In genomic region chr9:13455231-13455630, GRCm38 (mm10) we compare ENCODE assay signal across 17 mouse cellular contexts. TPM values are rescaled to one million over a fixed set of nuclear protein-coding genes. Genes with fewer than 3 reads are reported as not detected.
A peak's percentile ranks its signal among the peaks of the same experiment; 100 is the strongest.
DNase-seq lines count a peak whose midpoint lies in the region; ATAC-seq and TF ChIP-seq lines count a peak whose summit lies in the region.
"Had no signal": no experiment of that assay in that cellular context is flagged by ENCODE, and none has a peak within 500 bp of the region (broad histone marks: within the 10 kb centered on the region; RNA-seq: fewer than 3 reads in every experiment).

No protein-coding gene starts in this region.

- DNase-seq in heart, adult 2 months = no peak
- no peak for DNase-seq in limb, embryonic 10.5 days (ENCODE audit: low spot score)
- peak; percentile 45 for DNase-seq in NIH3T3 (ENCODE audit: low read depth)
- no peak for DNase-seq in embryonic facial prominence, embryonic 14.5 days (ENCODE audit: low spot score)
- DNase-seq in embryo, embryonic 10.5 days (ENCODE audit: low spot score) = no peak
- DNase-seq in adrenal gland, adult 2 months = no peak
- DNase-seq: cerebellum, adult 11-12 months; gastrocnemius, adult 2 months; layer of hippocampus, postnatal 36 days; lung, postnatal 14 days; right cerebral cortex, postnatal 4 days; thymus, postnatal 36 days had no signal

- H3K4me1 ChIP-seq in heart, embryonic 14.5 days (ENCODE audit: control insufficient read depth in 2 of 2, insufficient read depth in 2 of 2, low read length in 2 of 2) = peaks cover 3 to 20% of the 10 kb centered on the region in 2 experiments
- H3K4me1 ChIP-seq in heart, adult 2 months (ENCODE audit: control insufficient read depth, insufficient read depth, low read length) = peaks cover 9% of the 10 kb centered on the region
- peaks cover 25% of the 10 kb centered on the region for H3K4me1 ChIP-seq in limb, embryonic 12.5 days (replicated peaks)
- H3K4me1 ChIP-seq in limb, embryonic 10.5 days = peaks cover 6% of the 10 kb centered on the region; the same call in 1 of the 2 replicates
- H3K4me1 ChIP-seq in embryonic facial prominence, embryonic 14.5 days (ENCODE audit: control insufficient read depth, insufficient read depth, low read length) = peaks cover 20% of the 10 kb centered on the region

- H3K27ac ChIP-seq in heart, embryonic 14.5 days (replicated peaks in 1 of 2; ENCODE audit: control insufficient read depth in 1 of 2, insufficient read depth in 1 of 2, low read depth in 2 of 2, low read length in 2 of 2) = peak overlapping the region; percentile 17 to 69; a peak in 3 of 4 replicates
- no peak overlapping the region for H3K27ac ChIP-seq in heart, adult 2 months
- H3K27ac ChIP-seq in limb, embryonic 12.5 days = peak overlapping the region; percentile 68
- no peak overlapping the region for H3K27ac ChIP-seq in limb, embryonic 10.5 days
- peak overlapping the region; percentile 58; the same call in 1 of the 2 replicates for H3K27ac ChIP-seq in embryonic facial prominence, embryonic 14.5 days (replicated peaks; ENCODE audit: low read depth, low read length)

- H3K36me3 ChIP-seq in heart, embryonic 14.5 days (ENCODE audit: control insufficient read depth, insufficient read depth, low read length) = no peaks in the 10 kb centered on the region
- H3K36me3 ChIP-seq in heart, adult 2 months (ENCODE audit: control insufficient read depth, insufficient read depth, low read length) = no peaks in the 10 kb centered on the region; the same call in 1 of the 2 replicates
- no peaks in the 10 kb centered on the region for H3K36me3 ChIP-seq in limb, embryonic 12.5 days
- H3K36me3 ChIP-seq in limb, embryonic 10.5 days = no peaks in the 10 kb centered on the region
- H3K36me3 ChIP-seq in embryonic facial prominence, embryonic 14.5 days (ENCODE audit: control insufficient read depth, insufficient read depth, low read length) = no peaks in the 10 kb centered on the region
- H3K36me3 ChIP-seq: limb, embryonic 15.5 days had no signal

- TF ChIP-seq CTCF in heart, adult 2 months (IDR thresholded peaks at IDR 0.05) = no peak

- intact Hi-C loops in heart, adult 2 months (cut with DNase I) = loop anchor here (5.0 kb wide), 1 partner anchor 42 kb away; no protein-coding TSS in a partner anchor

- no peak overlapping the region for H3K4me2 ChIP-seq in heart, embryonic 14.5 days (ENCODE audit: low read length)
- H3K4me2 ChIP-seq in limb, embryonic 12.5 days = peak overlapping the region; percentile 4; the same call in 1 of the 2 replicates
- H3K4me2 ChIP-seq in embryonic facial prominence, embryonic 14.5 days (ENCODE audit: low read depth, low read length) = no peak overlapping the region
- H3K4me2 ChIP-seq: limb, embryonic 15.5 days had no signal

- no peaks in the 10 kb centered on the region for H3K9me3 ChIP-seq in heart, embryonic 14.5 days (ENCODE audit: control insufficient read depth, low read length)
- no peaks in the 10 kb centered on the region for H3K9me3 ChIP-seq in limb, embryonic 12.5 days
- no peaks in the 10 kb centered on the region for H3K9me3 ChIP-seq in limb, embryonic 10.5 days (replicated peaks)
- no peaks in the 10 kb centered on the region for H3K9me3 ChIP-seq in embryonic facial prominence, embryonic 14.5 days (ENCODE audit: control insufficient read depth, low read length)
- H3K9me3 ChIP-seq: limb, embryonic 15.5 days had no signal

- TF ChIP-seq EP300 in heart, adult 2 months (IDR thresholded peaks at IDR 0.05; ENCODE audit: insufficient read depth, low read depth, low read length) = no peak

- TF ChIP-seq POLR2A in heart, adult 2 months (IDR thresholded peaks at IDR 0.05; ENCODE audit: insufficient read depth, low read depth, low read length) = no peak

- 72% methylated on average over 1 of the region's 1 CpGs for WGBS in heart, embryonic 14.5 days
- WGBS in heart, adult 2 months = 45% methylated on average over 1 of the region's 1 CpGs
- WGBS in limb, embryonic 12.5 days = 82% methylated on average over 1 of the region's 1 CpGs
- 89% methylated on average over 1 of the region's 1 CpGs for WGBS in limb, embryonic 10.5 days
- WGBS in embryonic facial prominence, embryonic 14.5 days = 47% methylated on average over 1 of the region's 1 CpGs

- H3K4me3 ChIP-seq in heart, embryonic 14.5 days (ENCODE audit: control insufficient read depth in 1 of 2, insufficient read depth in 1 of 2, low read depth in 1 of 2, low read length in 2 of 2) = no peak overlapping the region
- H3K4me3 ChIP-seq in heart, adult 2 months = no peak overlapping the region
- no peak overlapping the region for H3K4me3 ChIP-seq in limb, embryonic 12.5 days (replicated peaks)
- no peak overlapping the region for H3K4me3 ChIP-seq in limb, embryonic 10.5 days
- no peak overlapping the region for H3K4me3 ChIP-seq in embryonic facial prominence, embryonic 14.5 days (ENCODE audit: low read depth, low read length)
- H3K4me3 ChIP-seq: gastrocnemius, adult 2 months; limb, embryonic 15.5 days had no signal

- no peak for ATAC-seq in heart, embryonic 14.5 days (ENCODE audit: insufficient number of reproducible peaks, insufficient read depth, low FRiP score, low read depth)
- no peak for ATAC-seq in limb, embryonic 12.5 days (ENCODE audit: insufficient number of reproducible peaks, insufficient read depth, low FRiP score, low TSS enrichment, low read depth)
- ATAC-seq in embryonic facial prominence, embryonic 14.5 days (ENCODE audit: low read depth) = no peak

- H3K9ac ChIP-seq in heart, embryonic 14.5 days (ENCODE audit: low read length) = no peak overlapping the region
- H3K9ac ChIP-seq in heart, adult 2 months (ENCODE audit: low read depth, low read length) = no peak overlapping the region; the same call in 1 of the 2 replicates
- no peak overlapping the region for H3K9ac ChIP-seq in limb, embryonic 12.5 days (replicated peaks)
- no peak overlapping the region for H3K9ac ChIP-seq in embryonic facial prominence, embryonic 14.5 days (ENCODE audit: low read depth, low read length)
- H3K9ac ChIP-seq: limb, embryonic 15.5 days had no signal

- no peaks in the 10 kb centered on the region for H3K27me3 ChIP-seq in heart, embryonic 14.5 days (ENCODE audit: control insufficient read depth, insufficient read depth, low read length)
- H3K27me3 ChIP-seq in heart, adult 2 months (ENCODE audit: control insufficient read depth, insufficient read depth, low read length) = peaks cover 1% of the 10 kb centered on the region; the same call in 1 of the 2 replicates
- H3K27me3 ChIP-seq in limb, embryonic 12.5 days = no peaks in the 10 kb centered on the region
- no peaks in the 10 kb centered on the region for H3K27me3 ChIP-seq in limb, embryonic 10.5 days (ENCODE audit: low read depth, poor library complexity, severe bottlenecking)
- no peaks in the 10 kb centered on the region for H3K27me3 ChIP-seq in embryonic facial prominence, embryonic 14.5 days (replicated peaks; ENCODE audit: control insufficient read depth, insufficient read depth, low read length)
- H3K27me3 ChIP-seq: limb, embryonic 15.5 days had no signal

- H3K79me2 ChIP-seq in heart, adult 2 months (replicated peaks; ENCODE audit: control insufficient read depth, insufficient read depth, low read length) = peaks cover 3% of the 10 kb centered on the region

RNA-seq across cellular contexts. Expression of gene Gm17571, which starts 8.7 kb away (rescaled TPM):
- polyA plus RNA-seq in heart, embryonic 14.5 days (2014; fragmentation: Nextera tagmentation; extraction: Ambion mirVana) = not detected in 2 replicates
- total RNA-seq in heart, adult 2 months (2021) = not detected
- polyA plus RNA-seq in heart, adult 2 months (2012; rRNA removed) = not detected in 2 replicates
- polyA plus RNA-seq in limb, embryonic 12.5 days (2016; fragmentation: Nextera tagmentation; extraction: Ambion mirVana) = not detected in 2 replicates
- not detected in 2 replicates for polyA plus RNA-seq in limb, embryonic 10.5 days (2016; fragmentation: Nextera tagmentation; extraction: Ambion mirVana)
- polyA plus RNA-seq in embryonic facial prominence, embryonic 14.5 days (2014; fragmentation: Nextera tagmentation; extraction: Ambion mirVana) = not detected in 2 replicates
- total RNA-seq in adrenal gland, adult 2 months (2021) = not detected
- not detected in 2 replicates for polyA plus RNA-seq in adrenal gland, adult 2 months (2012; rRNA removed)
- total RNA-seq: gastrocnemius, adult 2 months; layer of hippocampus, postnatal 36 days; MEL had no signal
- polyA plus RNA-seq: forebrain, embryonic 14.5 days; limb, embryonic 15.5 days had no signal

Comparison
In these comparisons a context has a peak if more than half of its experiments do, and no peak if none do; other contexts are left out.
1. H3K27ac ChIP-seq: peak in heart, embryonic 14.5 days (2 of 2), limb, embryonic 12.5 days (single experiment) and embryonic facial prominence, embryonic 14.5 days (single experiment); none in heart, adult 2 months (single experiment) and limb, embryonic 10.5 days (single experiment).